Mouse (Mus musculus): ENCODE measurements around the gene Gar1. TPM values are rescaled to one million over a fixed set of nuclear protein-coding genes. Genes with fewer than 3 reads are reported as not detected.

Gene Gar1
- total RNA-seq (2014; rRNA removed; ENCODE audit: low replicate concordance) = 0.11 and 0.85 TPM in 2 replicates
- 14.7 and 15.6 TPM in 2 replicates for polyA plus RNA-seq (2015; fragmentation: Nextera tagmentation; extraction: Ambion mirVana)

DNA sequence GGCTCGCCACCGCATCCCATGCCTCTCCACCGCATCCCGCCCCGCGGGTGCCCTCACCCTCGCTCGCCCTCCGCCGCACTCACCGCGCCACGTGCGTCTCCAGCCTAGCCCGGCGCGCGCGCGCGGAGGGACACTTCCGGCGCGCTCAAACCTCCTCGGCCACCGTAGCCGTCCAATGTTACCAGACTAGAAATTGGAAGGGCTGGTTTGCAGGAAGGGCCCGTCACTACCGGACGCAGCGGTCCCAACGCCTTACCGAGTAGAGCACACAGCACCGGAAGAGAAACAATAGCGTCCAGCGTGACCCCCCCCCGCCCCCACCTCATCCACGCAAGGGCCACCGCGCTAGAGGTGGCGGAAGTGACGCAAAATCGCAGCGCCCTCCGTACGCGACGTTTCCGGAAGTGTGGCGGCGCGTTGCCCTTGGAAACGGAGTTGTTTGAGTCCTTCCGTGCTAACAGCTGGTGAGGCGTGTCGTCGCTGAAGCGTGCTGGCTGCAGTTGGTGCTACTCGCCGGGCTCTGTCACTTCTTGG lies at the start of gene Gar1:
Gene Gar1 (minus strand): TSS at position 362 of the 534 bp plus-strand sequence.
- peaks cover 15% of the 10 kb centered on the region for H3K4me1 ChIP-seq (ENCODE audit: control insufficient read depth, insufficient read depth)
- DNase-seq (ENCODE audit: low spot score) (peak; percentile 93), ATAC-seq (ENCODE audit: insufficient read depth, low read depth) (peak; percentile 90)
- TF ChIP-seq CTCF (IDR thresholded peaks at IDR 0.05; ENCODE audit: low read depth) (no peak), EP300 (IDR thresholded peaks at IDR 0.05; ENCODE audit: low read depth) (peak; percentile 87)
- peak within 1 kb of the TSS; percentile 69 for H3K27ac ChIP-seq (ENCODE audit: low read depth)
- H3K9me3 ChIP-seq (replicated peaks; ENCODE audit: control insufficient read depth, low read length) = no peaks in the 10 kb centered on the region
- peak within 1 kb of the TSS; percentile 74 for H3K4me3 ChIP-seq (ENCODE audit: low read depth, low read length)
- H3K36me3 ChIP-seq (replicated peaks; ENCODE audit: control insufficient read depth, insufficient read depth, low read length) = peaks cover 18% of the 10 kb centered on the region; the same call in 1 of the 2 replicates
- peak within 1 kb of the TSS; percentile 70 for H3K9ac ChIP-seq (replicated peaks; ENCODE audit: low read depth, low read length)
- H3K4me2 ChIP-seq (ENCODE audit: low read depth, low read length) = peak within 1 kb of the TSS; percentile 86
- WGBS = under 1% methylated on average over 60 of the region's 60 CpGs
- no peaks in the 10 kb centered on the region for H3K27me3 ChIP-seq (ENCODE audit: control insufficient read depth, insufficient read depth, low read length)

DNA sequence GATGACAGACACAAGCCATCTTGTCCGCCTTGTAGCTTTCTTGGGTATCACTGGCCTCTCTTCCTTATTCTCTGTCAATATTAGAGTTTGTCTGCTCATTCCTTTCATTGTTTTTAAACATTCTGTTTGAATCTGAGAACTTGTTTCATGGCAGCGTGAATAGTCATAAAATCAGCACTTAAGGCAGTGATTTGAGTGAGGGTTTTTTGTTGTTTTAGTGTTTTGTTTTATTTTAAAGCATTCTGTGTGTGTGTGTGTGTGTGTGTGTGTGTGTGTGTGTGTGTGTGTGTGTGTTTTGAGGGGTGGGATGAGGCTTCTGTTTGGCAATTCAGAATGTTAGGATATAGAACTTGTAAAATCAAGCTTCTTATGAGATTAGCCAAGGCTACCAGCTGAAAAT lies 48.7 kb upstream of the Gar1 start:
- Histone ChIP-seq H3K36me3 (replicated peaks; ENCODE audit: control insufficient read depth, insufficient read depth, low read length) (no peaks in the 10 kb centered on the region), H3K9me3 (replicated peaks; ENCODE audit: control insufficient read depth, low read length) (no peaks in the 10 kb centered on the region), H3K4me2 (ENCODE audit: low read depth, low read length) (peak overlapping the region; percentile 90), H3K9ac (replicated peaks; ENCODE audit: low read depth, low read length) (no peak overlapping the region), H3K4me3 (ENCODE audit: low read depth, low read length) (no peak overlapping the region), H3K27ac (ENCODE audit: low read depth) (no peak overlapping the region), H3K4me1 (ENCODE audit: control insufficient read depth, insufficient read depth) (no peaks in the 10 kb centered on the region), H3K27me3 (ENCODE audit: control insufficient read depth, insufficient read depth, low read length) (no peaks in the 10 kb centered on the region)
- ATAC-seq (ENCODE audit: insufficient read depth, low read depth) (no peak), DNase-seq (ENCODE audit: low spot score) (no peak)
- WGBS = 83% methylated on average over 2 of the region's 2 CpGs
- TF ChIP-seq CTCF (IDR thresholded peaks at IDR 0.05; ENCODE audit: low read depth) (no peak), EP300 (IDR thresholded peaks at IDR 0.05; ENCODE audit: low read depth) (no peak)

DNA sequence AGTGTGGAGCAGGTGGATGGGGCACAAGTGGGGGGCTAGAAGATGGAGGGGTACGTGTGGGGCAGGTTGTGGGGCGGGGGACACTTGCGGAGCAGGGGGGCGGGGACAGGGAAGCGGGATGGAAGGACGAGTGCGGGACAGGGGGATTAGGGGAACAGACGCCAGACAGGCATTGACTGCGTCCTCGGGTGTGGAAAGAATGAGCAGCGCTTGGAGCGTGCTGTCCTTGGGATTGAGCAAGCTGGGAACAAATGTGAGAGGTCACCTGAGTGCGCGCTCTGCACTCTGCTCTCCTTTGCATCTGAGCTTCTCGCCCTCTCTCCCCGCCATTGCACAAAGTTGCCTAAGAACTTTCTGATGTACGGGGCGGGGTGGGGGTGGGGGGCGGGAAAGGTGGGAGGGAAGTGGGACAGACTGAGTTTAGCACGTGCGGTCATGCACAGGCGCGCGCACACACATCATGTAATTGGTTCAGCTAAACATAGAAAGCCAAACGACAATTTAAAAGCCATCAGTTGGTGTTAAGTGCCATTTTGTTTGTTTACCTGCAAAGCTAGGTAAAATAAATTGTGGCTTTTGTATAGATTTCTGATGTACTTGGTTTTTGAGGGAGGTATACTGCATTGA lies 48.0 kb upstream of the Gar1 start:
- peak; percentile 71 for DNase-seq (ENCODE audit: low spot score)
- Histone ChIP-seq H3K4me3 (ENCODE audit: low read depth, low read length) (peak overlapping the region; percentile 60), H3K9me3 (replicated peaks; ENCODE audit: control insufficient read depth, low read length) (no peaks in the 10 kb centered on the region), H3K4me1 (ENCODE audit: control insufficient read depth, insufficient read depth) (no peaks in the 10 kb centered on the region), H3K9ac (replicated peaks; ENCODE audit: low read depth, low read length) (peak overlapping the region; percentile 58), H3K4me2 (ENCODE audit: low read depth, low read length) (peak overlapping the region; percentile 90), H3K36me3 (replicated peaks; ENCODE audit: control insufficient read depth, insufficient read depth, low read length) (no peaks in the 10 kb centered on the region), H3K27me3 (ENCODE audit: control insufficient read depth, insufficient read depth, low read length) (no peaks in the 10 kb centered on the region), H3K27ac (ENCODE audit: low read depth) (peak overlapping the region; percentile 66)
- TF ChIP-seq CTCF (IDR thresholded peaks at IDR 0.05; ENCODE audit: low read depth) = no peak
- WGBS = under 1% methylated on average over 24 of the region's 25 CpGs
- peak; percentile 66 for ATAC-seq (ENCODE audit: insufficient read depth, low read depth)

DNA sequence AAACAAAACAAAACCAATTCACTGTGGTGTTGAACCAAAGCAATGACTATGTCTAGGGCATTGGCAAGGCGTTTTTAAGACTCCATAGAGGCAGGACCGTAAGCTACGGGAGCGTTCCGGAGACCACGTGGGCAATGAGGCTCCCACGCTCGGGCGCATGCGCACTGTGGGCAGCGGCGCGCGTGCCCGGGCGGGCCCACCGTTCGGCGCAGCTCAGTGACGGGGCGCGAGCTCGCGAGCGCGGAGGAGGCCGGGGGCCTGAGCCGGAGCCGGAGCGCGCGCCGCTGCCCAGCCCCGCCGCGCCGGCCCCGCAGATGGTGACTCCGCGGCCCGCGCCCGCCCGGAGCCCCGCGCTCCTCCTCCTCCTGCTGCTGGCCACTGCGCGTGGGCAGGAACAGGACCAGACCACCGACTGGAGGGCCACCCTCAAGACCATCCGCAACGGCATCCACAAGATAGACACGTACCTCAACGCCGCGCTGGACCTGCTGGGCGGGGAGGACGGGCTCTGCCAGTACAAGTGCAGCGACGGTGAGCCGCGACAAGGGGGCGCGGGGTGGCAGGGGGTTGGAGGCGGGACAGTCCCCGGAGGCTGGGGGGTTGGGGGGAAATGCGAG lies 47.3 kb upstream of the Gar1 start, which contains the start of gene Pla2g12a:
Gene Pla2g12a (plus strand): TSS at position 202 of the 617 bp plus-strand sequence.
- no peak for TF ChIP-seq EP300 (IDR thresholded peaks at IDR 0.05; ENCODE audit: low read depth)
- TF ChIP-seq CTCF (IDR thresholded peaks at IDR 0.05; ENCODE audit: low read depth) = peak; percentile 26; the same call in 1 of the 2 replicates
- DNase-seq (ENCODE audit: low spot score) = peak; percentile 88
- H3K4me2 ChIP-seq (ENCODE audit: low read depth, low read length) = peak within 1 kb of the TSS; percentile 90
- H3K36me3 ChIP-seq (replicated peaks; ENCODE audit: control insufficient read depth, insufficient read depth, low read length) = no peaks in the 10 kb centered on the region
- H3K9me3 ChIP-seq (replicated peaks; ENCODE audit: control insufficient read depth, low read length) = no peaks in the 10 kb centered on the region
- H3K4me3 ChIP-seq (ENCODE audit: low read depth, low read length) = peak within 1 kb of the TSS; percentile 60
- no peaks in the 10 kb centered on the region for H3K27me3 ChIP-seq (ENCODE audit: control insufficient read depth, insufficient read depth, low read length)
- peak; percentile 91 for ATAC-seq (ENCODE audit: insufficient read depth, low read depth)
- under 1% methylated on average over 53 of the region's 66 CpGs for WGBS
- peak within 1 kb of the TSS; percentile 58 for H3K9ac ChIP-seq (replicated peaks; ENCODE audit: low read depth, low read length)
- no peaks in the 10 kb centered on the region for H3K4me1 ChIP-seq (ENCODE audit: control insufficient read depth, insufficient read depth)
- peak within 1 kb of the TSS; percentile 66 for H3K27ac ChIP-seq (ENCODE audit: low read depth)

DNA sequence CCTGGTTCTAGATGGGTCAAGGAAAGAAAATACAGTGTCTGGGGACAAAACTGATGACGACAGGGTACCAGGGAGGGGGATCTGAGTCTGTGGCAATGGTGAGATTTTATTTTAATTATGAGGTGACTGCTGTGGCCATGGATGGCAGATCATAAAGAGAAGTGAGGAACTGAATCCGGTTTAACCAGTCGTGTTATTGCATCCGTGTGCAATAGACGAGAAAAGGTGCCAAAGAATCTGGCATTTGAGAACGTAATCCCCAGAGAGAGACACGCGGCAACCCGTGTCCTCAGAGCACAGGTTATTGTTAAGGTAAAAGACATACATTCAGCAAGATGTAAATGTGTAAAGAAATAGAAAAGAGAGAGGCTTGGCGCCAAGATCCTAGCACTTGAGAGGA lies 46.1 kb upstream of the Gar1 start:
- ATAC-seq (ENCODE audit: insufficient read depth, low read depth) (no peak), DNase-seq (ENCODE audit: low spot score) (no peak)
- no peak for TF ChIP-seq EP300 (IDR thresholded peaks at IDR 0.05; ENCODE audit: low read depth)
- no peak for TF ChIP-seq CTCF (IDR thresholded peaks at IDR 0.05; ENCODE audit: low read depth)
- no peaks in the 10 kb centered on the region for H3K27me3 ChIP-seq (ENCODE audit: control insufficient read depth, insufficient read depth, low read length)
- H3K4me1 ChIP-seq (ENCODE audit: control insufficient read depth, insufficient read depth) = no peaks in the 10 kb centered on the region
- no peak overlapping the region for H3K4me3 ChIP-seq (ENCODE audit: low read depth, low read length)
- H3K9ac ChIP-seq (replicated peaks; ENCODE audit: low read depth, low read length) = no peak overlapping the region
- no peaks in the 10 kb centered on the region for H3K36me3 ChIP-seq (replicated peaks; ENCODE audit: control insufficient read depth, insufficient read depth, low read length)
- no peak overlapping the region for H3K4me2 ChIP-seq (ENCODE audit: low read depth, low read length)
- 88% methylated on average over 10 of the region's 10 CpGs for WGBS
- no peak overlapping the region for H3K27ac ChIP-seq (ENCODE audit: low read depth)
- H3K9me3 ChIP-seq (replicated peaks; ENCODE audit: control insufficient read depth, low read length) = no peaks in the 10 kb centered on the region

All from heart, postnatal 0 days (tissue).